Mouse (Mus musculus): ENCODE results near the gene 5830411N06Rik.

GRCm38 (mm10) chr7:140224209-140224608, 22.9 kb upstream of the 5830411N06Rik start:
- TF ChIP-seq CTCF (IDR thresholded peaks at IDR 0.05; ENCODE audit: low read depth, low read length): no peak
- TF ChIP-seq POLR2AphosphoS5 (IDR thresholded peaks at IDR 0.05; ENCODE audit: insufficient replicate concordance, low read depth, low read length): no peak
